Comparison of ENCODE assay signal across 15 mouse cellular contexts in the genomic region with DNA sequence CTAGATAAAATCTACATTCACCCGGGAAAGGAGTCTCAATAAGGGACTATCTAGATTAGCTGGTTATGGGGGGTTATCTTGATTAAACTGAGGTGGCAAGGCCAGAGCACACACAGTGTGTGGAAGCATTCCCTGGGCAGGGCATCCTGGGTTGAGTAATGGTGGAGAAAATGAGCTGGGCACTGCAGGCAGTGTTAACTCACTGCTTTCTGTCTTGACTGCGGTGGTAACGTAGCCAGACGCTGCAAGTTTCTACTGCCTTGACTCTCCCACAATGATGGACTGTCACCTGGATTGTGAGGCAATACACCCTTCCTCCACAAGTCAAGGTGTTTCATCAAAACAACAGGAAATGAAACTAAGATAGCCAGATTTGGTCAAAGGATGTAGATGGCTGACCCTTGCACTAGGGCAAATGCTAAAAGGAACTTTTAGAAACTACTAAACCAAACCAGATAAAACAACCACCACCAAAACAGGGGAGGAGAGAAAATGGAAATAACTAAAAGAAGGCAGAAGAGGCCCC.
"Had no signal": no experiment of that assay in that cellular context is flagged by ENCODE, and none has a peak within 500 bp of the region (broad histone marks: within the 10 kb centered on the region; RNA-seq: fewer than 3 reads in every experiment).

No protein-coding gene starts in this region.

- H3K9me3 ChIP-seq: limb, embryonic 10.5 days; lung, embryonic 15.5 days; midbrain, embryonic 10.5 days; neural tube, embryonic 12.5 days had no signal

- H3K4me1 ChIP-seq: limb, embryonic 10.5 days; midbrain, embryonic 10.5 days; neural tube, embryonic 12.5 days had no signal

- H3K27me3 ChIP-seq: lung, embryonic 15.5 days; neural tube, embryonic 12.5 days had no signal

- H3K4me2 ChIP-seq: lung, embryonic 15.5 days; neural tube, embryonic 12.5 days had no signal

- DNase-seq: kidney, adult 11 months; kidney, adult 9 months; kidney, postnatal 4 days; midbrain, embryonic 14.5 days; retina, postnatal 1 day; right cerebral cortex, postnatal 4 days; spleen, adult 18-20 months; thymus, postnatal 4 days had no signal

- H3K27ac ChIP-seq: kidney, postnatal 0 days; limb, embryonic 10.5 days; lung, embryonic 15.5 days; midbrain, embryonic 10.5 days; neural tube, embryonic 12.5 days; stomach, postnatal 0 days had no signal

- H3K4me3 ChIP-seq: layer of hippocampus, adult 2 months; limb, embryonic 10.5 days; lung, embryonic 15.5 days; midbrain, embryonic 10.5 days; neural tube, embryonic 12.5 days had no signal

- H3K36me3 ChIP-seq: limb, embryonic 10.5 days; lung, embryonic 15.5 days; midbrain, embryonic 10.5 days; neural tube, embryonic 12.5 days had no signal

- H3K9ac ChIP-seq: lung, embryonic 15.5 days; neural tube, embryonic 12.5 days had no signal
